Mouse (Mus musculus) kidney, postnatal 0 days (tissue): ENCODE results near the gene Slc2a4. TPM values are rescaled to one million over a fixed set of nuclear protein-coding genes. Genes with fewer than 3 reads are reported as not detected.
"Not testable (repeated sequence)": the region's sequence is repeated elsewhere in the genome, so short reads cannot be mapped to it uniquely, and the experiment has no call there.

ENCODE experiments used
- ATAC-seq: fragments of 200-750 bp; cut with Nextera tagmentation; replicated peaks from 2 replicates; pipeline ENCODE4 v1.8.0; 2017; ENCODE audit warnings: low read depth, moderate number of reproducible peaks, moderate TSS enrichment, moderate library complexity; ENCODE audit not compliant: low FRiP score
- DNase-seq: peaks from one replicate; pipeline ENCODE4 v3.0.0-alpha.2; 2016; ENCODE audit warnings: low spot score
- H3K27ac ChIP-seq: fragments of 300-500 bp; sonication (generic); 2 replicates; pipeline ENCODE4 v1.5.1; 2014; ENCODE audit warnings: mild to moderate bottlenecking
- H3K27me3 ChIP-seq: fragments of 300-500 bp; sonication (generic); 2 replicates; pipeline ENCODE4 v1.6.1; 2014; ENCODE audit warnings: low read length, mixed read lengths; ENCODE audit not compliant: insufficient read depth
- H3K36me3 ChIP-seq: fragments of 300-500 bp; sonication (generic); 2 replicates; pipeline ENCODE4 v1.6.1; 2014; ENCODE audit warnings: low read length, mixed read lengths; ENCODE audit not compliant: insufficient read depth
- H3K4me1 ChIP-seq: fragments of 300-500 bp; sonication (generic); replicated peaks from 2 replicates; pipeline ENCODE4 v1.6.1; 2014; ENCODE audit warnings: antibody characterized with exemption, low read length, mixed read lengths; ENCODE audit not compliant: insufficient read depth
- H3K4me2 ChIP-seq: fragments of 300-500 bp; sonication (generic); 2 replicates; pipeline ENCODE4 v1.6.1; 2014; ENCODE audit warnings: mild to moderate bottlenecking, low read length, moderate library complexity, mixed read lengths
- H3K4me3 ChIP-seq: fragments of 300-500 bp; sonication (generic); replicated peaks from 2 replicates; pipeline ENCODE4 v1.5.1; 2014; ENCODE audit warnings: low read depth, low read length
- H3K9ac ChIP-seq: fragments of 300-500 bp; sonication (generic); 2 replicates; pipeline ENCODE4 v1.6.1; 2014; ENCODE audit warnings: low read depth, low read length
- H3K9me3 ChIP-seq: fragments of 300-500 bp; sonication (generic); replicated peaks from 2 replicates; pipeline ENCODE4 v1.6.1; 2016; ENCODE audit warnings: low read length, inconsistent platforms, mixed read lengths
- CTCF ChIP-seq: IDR thresholded peaks from 2 replicates; pipeline ENCODE4 v1.5.1; 2016; ENCODE audit warnings: antibody characterized with exemption, low read depth, mild to moderate bottlenecking, moderate library complexity
- WGBS: fragments of 180-500 bp; shearing (Covaris S2); extraction: QIAGEN DNeasy Blood & Tissue Kit; methylation state at CpG from one replicate; pipeline ENCODE4 v1.1.7; 2014; 5-methylcytosine and 5-hydroxymethylcytosine counted together
- polyA plus RNA-seq: library from polyadenylated mRNA; unstranded; fragments of >200 nt; fragmentation: Nextera tagmentation; extraction: Ambion mirVana; gene quantifications from 2 replicates; pipeline ENCODE4 v1.2.1, GENCODE M21; 2015

The Slc2a4 gene
- polyA plus RNA-seq, 1 experiment from 2014 or later, result 21.4 TPM

DNA sequence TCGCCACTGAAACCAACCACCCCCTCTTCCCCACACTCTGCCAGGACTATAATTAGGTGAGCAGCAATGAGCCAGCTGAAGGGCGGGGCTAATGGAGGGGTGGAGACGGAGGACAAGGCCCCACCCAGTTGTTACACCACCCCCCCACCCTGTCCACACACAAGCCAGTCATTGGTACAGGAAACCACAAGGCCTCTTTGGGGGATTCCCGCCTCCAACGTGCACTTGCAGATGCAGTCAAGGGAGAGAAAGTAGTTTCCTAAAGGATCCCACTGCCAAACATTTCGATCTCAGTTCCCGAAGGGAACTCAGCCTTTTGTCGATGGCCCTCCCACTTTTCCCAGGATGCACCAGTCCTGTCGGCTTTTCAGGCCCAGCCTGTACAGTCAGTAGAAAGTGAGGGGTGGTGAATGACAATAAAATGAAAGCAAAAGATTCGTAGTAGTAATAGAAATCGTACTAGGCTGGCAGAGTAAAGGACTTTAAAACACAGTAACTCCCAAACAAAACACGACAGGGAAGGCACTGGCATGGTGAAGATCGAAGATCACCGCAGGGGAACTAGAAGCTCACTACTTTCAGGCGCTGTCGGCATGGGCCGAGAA lies 28.2 kb downstream of the Slc2a4 start:
- ATAC-seq, result peak; percentile 27

DNA sequence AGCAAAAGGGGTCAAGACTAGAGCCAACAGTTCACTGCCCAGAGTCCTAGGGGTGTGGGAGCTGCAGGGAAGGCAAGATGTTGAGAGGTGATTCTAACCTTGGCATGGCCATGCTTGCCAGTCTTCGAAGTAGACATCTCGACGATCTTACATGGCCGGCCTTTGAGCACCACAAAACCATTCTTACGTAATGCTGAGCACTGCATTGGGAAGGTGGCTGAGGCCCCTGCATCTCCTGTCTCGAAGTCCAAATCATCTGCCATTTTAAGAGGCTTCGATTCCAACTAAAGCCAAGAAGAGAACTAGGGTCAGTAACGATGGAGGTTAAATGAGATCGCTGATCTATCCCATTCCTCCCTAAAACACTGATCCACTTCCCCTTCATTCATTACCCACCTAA lies 28.9 kb downstream of the Slc2a4 start:
- H3K4me2 ChIP-seq, result peak overlapping the region; percentile 71
- H3K27ac ChIP-seq, result peak overlapping the region; percentile 96
- peak overlapping the region; percentile 92 for H3K4me3 ChIP-seq
- WGBS, result 78% methylated on average over 9 of the region's 9 CpGs
- H3K36me3 ChIP-seq, result peaks cover 33% of the 10 kb centered on the region
- H3K27me3 ChIP-seq, result no peaks in the 10 kb centered on the region
- no peak for DNase-seq
- TF ChIP-seq CTCF, result no peak
- peak overlapping the region; percentile 98 for H3K9ac ChIP-seq
- no peak for ATAC-seq
- no peaks in the 10 kb centered on the region for H3K9me3 ChIP-seq
- peaks cover 18% of the 10 kb centered on the region for H3K4me1 ChIP-seq

More for the DNA sequence above, 28.2 kb downstream of the Slc2a4 start:
- Histone ChIP-seq H3K9me3 (no peaks in the 10 kb centered on the region), H3K4me3 (peak overlapping the region; percentile 92), H3K9ac (peak overlapping the region; percentile 98), H3K4me2 (peak overlapping the region; percentile 71), H3K27me3 (no peaks in the 10 kb centered on the region), H3K4me1 (peaks cover 15% of the 10 kb centered on the region), H3K27ac (peak overlapping the region; percentile 96), H3K36me3 (peaks cover 33% of the 10 kb centered on the region)
- DNase-seq, result peak; percentile 87
- no peak for TF ChIP-seq CTCF
- 0% methylated on average over 17 of the region's 17 CpGs for WGBS

DNA sequence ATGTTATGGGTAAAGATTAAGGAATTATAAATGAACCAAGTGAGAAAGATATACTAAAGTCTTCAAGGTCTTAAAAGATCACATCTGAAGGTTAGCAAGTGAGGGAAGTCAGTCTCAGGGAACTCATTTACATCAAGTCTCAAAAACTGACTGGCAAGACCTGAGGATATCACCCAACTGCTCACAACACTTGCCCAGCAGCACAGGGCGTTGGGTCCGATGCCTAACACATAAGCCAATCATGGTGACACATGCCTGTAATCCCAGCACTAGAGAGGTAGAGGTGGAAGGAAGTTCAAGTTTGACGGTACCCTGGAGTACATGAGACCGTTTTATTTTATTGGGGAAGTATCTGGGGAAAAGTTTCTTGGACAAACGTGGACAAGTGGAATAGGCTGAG lies 29.9 kb downstream of the Slc2a4 start:
- 84% methylated on average over 5 of the region's 5 CpGs for WGBS
- no peak overlapping the region for H3K4me3 ChIP-seq
- no peak overlapping the region for H3K4me2 ChIP-seq
- H3K36me3 ChIP-seq, result peaks cover 33% of the 10 kb centered on the region
- DNase-seq (no peak), ATAC-seq (no peak)
- peaks cover 18% of the 10 kb centered on the region for H3K4me1 ChIP-seq
- H3K9me3 ChIP-seq, result no peaks in the 10 kb centered on the region
- no peaks in the 10 kb centered on the region for H3K27me3 ChIP-seq
- H3K9ac ChIP-seq, result no peak overlapping the region
- no peak for TF ChIP-seq CTCF
- H3K27ac ChIP-seq, result no peak overlapping the region

DNA sequence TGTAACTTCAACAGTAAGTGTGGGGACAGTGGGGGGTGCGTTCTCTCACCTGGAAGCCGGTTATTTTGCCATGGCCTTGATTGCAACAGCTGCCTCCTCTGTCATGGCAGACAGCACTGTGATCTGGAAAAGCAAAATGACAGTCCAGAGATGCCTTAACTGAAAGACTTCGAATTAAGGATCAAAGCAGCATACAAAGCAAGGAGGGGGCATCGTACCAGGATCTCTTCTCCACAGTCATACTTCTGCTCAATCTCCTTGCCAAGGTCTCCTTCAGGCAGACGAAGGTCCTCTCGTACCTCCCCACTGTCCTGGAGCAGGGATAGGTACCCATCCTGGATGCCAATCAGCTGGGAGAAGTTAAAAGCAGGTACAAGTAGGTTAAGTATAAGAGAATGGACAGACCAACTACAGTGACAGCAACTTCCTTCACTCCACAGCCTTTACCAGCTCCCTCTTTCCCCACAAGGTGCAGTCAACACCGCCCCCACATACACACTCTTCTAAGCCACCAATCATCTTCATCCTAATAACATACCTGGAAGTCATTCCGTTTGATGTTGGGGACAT lies 30.5 kb downstream of the Slc2a4 start:
- Histone ChIP-seq H3K4me2 (no peak overlapping the region), H3K4me1 (peaks cover 18% of the 10 kb centered on the region), H3K36me3 (peaks cover 38% of the 10 kb centered on the region), H3K9ac (no peak overlapping the region), H3K27ac (no peak overlapping the region), H3K9me3 (no peaks in the 10 kb centered on the region), H3K27me3 (no peaks in the 10 kb centered on the region), H3K4me3 (no peak overlapping the region)
- DNase-seq, result no peak
- TF ChIP-seq CTCF, result no peak
- 85% methylated on average over 8 of the region's 8 CpGs for WGBS
- ATAC-seq, result no peak

DNA sequence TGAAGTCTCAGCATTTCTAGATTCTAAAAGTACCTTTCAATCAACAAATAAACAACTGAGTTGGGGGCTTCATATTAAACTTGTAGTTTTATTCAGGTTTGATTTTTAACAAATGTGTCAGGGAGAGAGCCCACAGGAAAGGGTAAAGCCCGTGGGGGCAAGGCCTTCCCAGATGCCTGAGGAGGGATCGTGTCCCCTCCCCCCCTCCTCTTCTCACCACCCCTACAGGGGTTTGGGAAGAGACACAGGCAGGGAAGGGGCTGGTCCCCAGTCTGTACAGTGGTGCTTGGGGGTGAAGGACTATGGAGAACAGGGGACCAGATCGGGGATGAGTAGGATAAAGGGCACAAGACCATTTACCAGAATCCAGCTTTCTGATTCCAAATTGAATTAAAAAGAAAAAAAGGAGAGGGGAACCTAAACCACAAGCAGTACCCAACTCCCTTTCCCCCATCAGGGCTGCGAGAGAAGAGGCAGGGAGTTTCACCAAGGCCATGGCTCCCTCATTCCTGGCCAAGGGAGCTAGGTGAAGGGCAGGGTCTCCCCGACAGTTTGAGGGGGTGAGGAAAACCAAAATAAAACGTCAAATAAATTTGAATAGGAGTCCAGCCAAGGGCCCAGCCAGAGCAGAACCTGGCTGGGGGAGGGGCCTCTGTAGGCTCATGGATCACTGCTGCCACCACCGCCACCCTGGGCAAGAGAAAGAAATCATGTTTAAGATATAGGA lies 31.2 kb downstream of the Slc2a4 start:
- H3K36me3 ChIP-seq, result peaks cover 40% of the 10 kb centered on the region
- H3K9ac ChIP-seq, DNase-seq, ATAC-seq, H3K4me3 ChIP-seq, H3K4me2 ChIP-seq, H3K9me3 ChIP-seq, H3K27ac ChIP-seq, H3K27me3 ChIP-seq: not testable (repeated sequence)
- H3K4me1 ChIP-seq, result peaks cover 18% of the 10 kb centered on the region
- 52% methylated on average over 7 of the region's 7 CpGs for WGBS

DNA sequence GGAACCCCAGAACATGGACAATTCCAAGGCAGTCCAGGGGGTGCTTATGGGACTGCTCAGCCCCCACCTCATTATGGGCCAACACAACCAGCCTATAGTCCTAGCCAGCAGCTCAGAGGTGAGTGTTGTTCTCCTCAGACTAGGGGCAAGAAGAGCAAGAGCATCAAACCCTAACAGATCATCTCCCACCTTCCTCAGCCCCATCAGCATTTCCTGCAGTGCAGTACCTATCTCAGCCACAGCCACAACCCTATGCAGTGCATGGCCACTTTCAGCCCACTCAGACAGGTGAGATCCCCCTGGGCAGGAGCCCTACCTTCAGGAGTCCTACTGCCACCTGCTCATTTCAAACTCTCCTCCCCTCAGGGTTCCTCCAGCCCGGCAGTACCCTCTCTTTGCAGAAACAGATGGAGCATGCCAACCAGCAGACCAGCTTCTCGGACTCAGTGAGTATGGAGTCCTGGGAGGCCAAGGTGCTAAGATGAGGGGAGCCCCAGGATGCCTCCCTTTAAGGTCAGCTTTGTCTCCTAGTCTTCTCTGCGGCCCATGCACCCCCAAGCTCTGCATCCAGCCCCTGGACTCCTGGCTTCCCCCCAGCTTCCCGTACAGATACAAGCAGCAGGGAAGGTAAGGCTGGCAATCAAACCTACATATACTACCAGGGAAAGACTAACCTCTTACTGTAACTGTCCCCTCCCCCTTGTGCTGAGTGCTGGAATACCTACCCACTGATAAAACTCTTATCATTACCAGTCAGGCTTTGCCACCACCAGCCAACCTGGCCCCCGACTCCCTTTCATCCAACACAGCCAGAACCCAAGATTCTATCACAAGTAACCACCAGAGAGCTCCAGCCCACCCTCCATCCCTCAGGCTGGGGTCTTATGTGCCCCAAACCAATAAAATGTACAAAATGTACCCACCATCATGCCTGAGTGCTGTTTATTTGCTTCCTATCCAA lies 32.0 kb downstream of the Slc2a4 start:
- Histone ChIP-seq H3K4me3 (no peak overlapping the region), H3K27ac (no peak overlapping the region), H3K4me2 (no peak overlapping the region), H3K9me3 (no peaks in the 10 kb centered on the region), H3K9ac (no peak overlapping the region), H3K27me3 (no peaks in the 10 kb centered on the region), H3K36me3 (peaks cover 48% of the 10 kb centered on the region), H3K4me1 (peaks cover 18% of the 10 kb centered on the region)
- DNase-seq, result no peak
- no peak for ATAC-seq
- WGBS, result 60% methylated on average over 5 of the region's 5 CpGs
- no peak for TF ChIP-seq CTCF
